Mouse (Mus musculus) forebrain, embryonic 11.5 days (tissue): Measurements from ENCODE around the gene Ap2b1. TPM values are rescaled to one million over a fixed set of nuclear protein-coding genes. Genes with fewer than 3 reads are reported as not detected.
A peak's percentile ranks its signal among the peaks of the same experiment; 100 is the strongest.

ENCODE experiments used
- ATAC-seq: fragments of 200-750 bp; cut with Nextera tagmentation; replicated peaks from 2 replicates; pipeline ENCODE4 v1.8.0; 2017; ENCODE audit warnings: moderate TSS enrichment; ENCODE audit not compliant: low FRiP score
- DNase-seq: peaks from one replicate; pipeline ENCODE4 v3.0.0-alpha.2; 2017; ENCODE audit warnings: low spot score
- H3K27ac ChIP-seq: fragments of 300-500 bp; sonication (generic); 2 replicates; pipeline ENCODE4 v1.5.1; 2014; ENCODE audit warnings: low read depth, low read length
- H3K27me3 ChIP-seq: fragments of 300-500 bp; sonication (generic); 2 replicates; pipeline ENCODE4 v1.6.1; 2014; ENCODE audit warnings: mild to moderate bottlenecking, low read length, mixed read lengths; ENCODE audit not compliant: control insufficient read depth, insufficient read depth
- H3K36me3 ChIP-seq: fragments of 300-500 bp; sonication (generic); 2 replicates; pipeline ENCODE4 v1.6.1; 2014; ENCODE audit warnings: mild to moderate bottlenecking, low read length, moderate library complexity, mixed read lengths; ENCODE audit not compliant: control insufficient read depth, insufficient read depth
- H3K4me1 ChIP-seq: fragments of 300-500 bp; sonication (generic); replicated peaks from 2 replicates; pipeline ENCODE4 v1.6.1; 2014; ENCODE audit warnings: low read length, mixed read lengths; ENCODE audit not compliant: control insufficient read depth, insufficient read depth
- H3K4me2 ChIP-seq: fragments of 300-500 bp; sonication (generic); 2 replicates; pipeline ENCODE4 v1.6.1; 2014; ENCODE audit warnings: low read depth, mild to moderate bottlenecking, low read length, moderate library complexity, mixed read lengths; ENCODE audit not compliant: severe bottlenecking
- H3K4me3 ChIP-seq: fragments of 300-500 bp; sonication (generic); 2 replicates; pipeline ENCODE4 v1.5.1; 2014; ENCODE audit warnings: low read depth, low read length
- H3K9ac ChIP-seq: fragments of 300-500 bp; sonication (generic); 2 replicates; pipeline ENCODE4 v1.6.1; 2014; ENCODE audit warnings: low read length
- H3K9me3 ChIP-seq: fragments of 300-500 bp; sonication (generic); 2 replicates; pipeline ENCODE4 v1.6.1; 2016; ENCODE audit warnings: low read length, mixed read lengths; ENCODE audit not compliant: control insufficient read depth
- WGBS: fragments of 180-500 bp; shearing (Covaris S2); extraction: QIAGEN DNeasy Blood & Tissue Kit; methylation state at CpG from one replicate; pipeline ENCODE4 v1.1.7; 2014; 5-methylcytosine and 5-hydroxymethylcytosine counted together
- polyA plus RNA-seq: library from polyadenylated mRNA; unstranded; fragments of >200 nt; fragmentation: Nextera tagmentation; extraction: Ambion mirVana; gene quantifications from 2 replicates; pipeline ENCODE4 v1.2.1, GENCODE M21; 2014

Ap2b1 gene
- polyA plus RNA-seq, 1 experiment from 2014 or later, result 108 TPM

DNA sequence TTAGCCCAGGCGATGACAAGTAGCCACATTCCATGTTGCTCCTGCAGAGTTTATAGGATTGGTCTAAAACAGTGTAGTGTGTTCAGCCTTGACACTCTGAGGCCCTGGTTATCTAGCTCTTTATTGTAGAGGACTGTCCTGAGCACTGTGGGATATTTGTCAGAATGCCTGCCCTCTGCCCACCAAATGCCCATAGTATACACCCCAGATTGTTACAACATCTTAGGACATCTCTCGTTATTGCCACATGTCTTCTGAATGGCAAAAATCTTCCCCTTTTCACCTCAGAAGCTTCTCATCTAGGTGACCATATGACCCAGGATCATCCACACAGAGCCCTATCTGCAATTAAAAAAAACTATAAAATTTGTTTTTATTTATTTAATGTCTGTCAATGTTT is 133.7 kb downstream of the Ap2b1 start:
- DNase-seq, result no peak
- no peaks in the 10 kb centered on the region for H3K4me1 ChIP-seq
- H3K9me3 ChIP-seq, result no peaks in the 10 kb centered on the region
- 74% methylated on average over 2 of the region's 2 CpGs for WGBS
- H3K4me2 ChIP-seq, result no peak overlapping the region
- no peak for ATAC-seq
- H3K27ac ChIP-seq, result no peak overlapping the region
- H3K27me3 ChIP-seq, result no peaks in the 10 kb centered on the region
- H3K9ac ChIP-seq, result no peak overlapping the region
- no peak overlapping the region for H3K4me3 ChIP-seq
- H3K36me3 ChIP-seq, result no peaks in the 10 kb centered on the region

DNA sequence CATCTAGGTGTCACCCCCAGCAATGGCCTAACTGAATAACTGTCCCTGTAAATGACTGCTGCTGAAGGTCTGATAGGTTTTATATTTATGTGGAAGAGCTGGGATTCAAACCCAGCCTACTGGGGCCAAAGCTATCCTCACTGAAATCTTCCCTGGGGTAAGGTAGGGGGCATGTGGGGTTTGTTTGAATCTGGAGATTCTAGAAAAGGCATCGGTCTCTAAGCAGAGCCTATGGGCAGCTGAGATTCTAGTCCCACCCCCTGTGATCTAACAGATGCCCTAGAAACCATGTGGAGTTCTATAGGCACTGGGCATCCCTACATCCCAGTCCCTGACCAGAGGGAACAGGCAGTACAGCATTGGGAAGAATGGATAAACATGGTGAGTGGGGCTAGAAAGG is 138.6 kb downstream of the Ap2b1 start, which contains the start of gene 1700020L24Rik:
Gene 1700020L24Rik, plus strand, starts transcription at position 301 of the 400 bp plus-strand sequence.
- Histone ChIP-seq H3K4me1 (no peaks in the 10 kb centered on the region), H3K9ac (no peak within 1 kb of the TSS), H3K9me3 (no peaks in the 10 kb centered on the region), H3K27ac (no peak within 1 kb of the TSS), H3K4me3 (no peak within 1 kb of the TSS), H3K4me2 (no peak within 1 kb of the TSS), H3K36me3 (no peaks in the 10 kb centered on the region), H3K27me3 (peaks cover 14% of the 10 kb centered on the region)
- WGBS, result 93% methylated on average over 1 of the region's 1 CpGs
- DNase-seq (no peak), ATAC-seq (no peak)

- no peaks in the 10 kb centered on the region for H3K4me1 ChIP-seq
- H3K4me2 ChIP-seq, result peak overlapping the region; percentile 84
- no peak overlapping the region for H3K9ac ChIP-seq
- no peaks in the 10 kb centered on the region for H3K36me3 ChIP-seq
- H3K4me3 ChIP-seq, result peak overlapping the region; percentile 54
- 32% methylated on average over 11 of the region's 11 CpGs for WGBS
- ATAC-seq (no peak), DNase-seq (no peak)
- H3K9me3 ChIP-seq, result no peaks in the 10 kb centered on the region
- H3K27me3 ChIP-seq, result peaks cover 35% of the 10 kb centered on the region
- H3K27ac ChIP-seq, result no peak overlapping the region
Measured at GRCm38 (mm10) chr11:83439426-83440060, 140.7 kb downstream of the Ap2b1 start.

GRCm38 (mm10) chr11:83440081-83441064 is 141.5 kb downstream of the Ap2b1 start:
- Histone ChIP-seq H3K4me3 (peak overlapping the region; percentile 54), H3K4me2 (peak overlapping the region; percentile 84), H3K4me1 (no peaks in the 10 kb centered on the region; the same call in 1 of the 2 replicates), H3K27me3 (peaks cover 43% of the 10 kb centered on the region), H3K9ac (peak overlapping the region; percentile 59), H3K36me3 (no peaks in the 10 kb centered on the region), H3K9me3 (no peaks in the 10 kb centered on the region), H3K27ac (no peak overlapping the region)
- ATAC-seq, result peak; percentile 92
- WGBS, result under 1% methylated on average over 64 of the region's 75 CpGs
- peak; percentile 94 for DNase-seq

GRCm38 (mm10) chr11:83441235-83441634 is 142.4 kb downstream of the Ap2b1 start:
- no peak for DNase-seq
- H3K36me3 ChIP-seq, result no peaks in the 10 kb centered on the region
- peaks cover 45% of the 10 kb centered on the region for H3K27me3 ChIP-seq
- H3K4me2 ChIP-seq, result no peak overlapping the region
- no peak overlapping the region for H3K4me3 ChIP-seq
- ATAC-seq, result no peak
- no peaks in the 10 kb centered on the region; the same call in 1 of the 2 replicates for H3K4me1 ChIP-seq
- no peaks in the 10 kb centered on the region for H3K9me3 ChIP-seq
- no peak overlapping the region for H3K9ac ChIP-seq
- H3K27ac ChIP-seq, result no peak overlapping the region
- WGBS, result 38% methylated on average over 7 of the region's 7 CpGs

GRCm38 (mm10) chr11:83442596-83443267 is 143.9 kb downstream of the Ap2b1 start:
- peak overlapping the region; percentile 11; the same call in 1 of the 2 replicates for H3K4me3 ChIP-seq
- H3K36me3 ChIP-seq, result no peaks in the 10 kb centered on the region
- no peak overlapping the region for H3K27ac ChIP-seq
- H3K4me2 ChIP-seq, result peak overlapping the region; percentile 44
- peaks cover 45% of the 10 kb centered on the region for H3K27me3 ChIP-seq
- H3K9ac ChIP-seq, result no peak overlapping the region
- peak; percentile 79 for DNase-seq
- H3K9me3 ChIP-seq, result no peaks in the 10 kb centered on the region
- 12% methylated on average over 29 of the region's 29 CpGs for WGBS
- ATAC-seq, result 0 out of 2 replicates have a peak, but pooled peaks have one; percentile 39
- no peaks in the 10 kb centered on the region; the same call in 1 of the 2 replicates for H3K4me1 ChIP-seq

DNA sequence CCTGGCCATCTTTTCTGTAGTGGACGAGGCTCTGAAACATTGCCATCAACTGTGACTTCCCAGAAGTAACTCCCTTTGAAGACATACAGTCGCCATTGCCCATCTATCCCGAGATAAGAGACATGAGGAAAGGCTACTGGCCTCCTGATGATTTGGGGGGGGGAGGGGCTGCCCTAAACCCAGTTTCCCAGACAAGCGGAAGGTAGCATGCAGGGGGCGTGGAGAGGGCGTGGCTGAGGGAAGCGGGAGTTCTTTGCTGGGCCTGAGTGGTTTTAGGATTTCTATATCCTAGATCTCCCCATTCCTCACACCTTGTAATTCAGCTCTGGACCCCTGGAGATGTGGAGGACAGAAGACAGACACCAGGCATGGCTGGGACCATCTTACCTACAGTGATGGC is 145.0 kb downstream of the Ap2b1 start:
- no peaks in the 10 kb centered on the region for H3K9me3 ChIP-seq
- H3K9ac ChIP-seq, result no peak overlapping the region
- no peaks in the 10 kb centered on the region for H3K36me3 ChIP-seq
- H3K27me3 ChIP-seq, result peaks cover 45% of the 10 kb centered on the region
- no peak overlapping the region for H3K4me3 ChIP-seq
- ATAC-seq (no peak), DNase-seq (no peak)
- no peak overlapping the region for H3K4me2 ChIP-seq
- 9% methylated on average over 7 of the region's 7 CpGs for WGBS
- peaks cover 2% of the 10 kb centered on the region; the same call in 1 of the 2 replicates for H3K4me1 ChIP-seq
- no peak overlapping the region for H3K27ac ChIP-seq

GRCm38 (mm10) chr11:83445001-83445400 is 146.2 kb downstream of the Ap2b1 start:
- H3K4me1 ChIP-seq, result peaks cover 2% of the 10 kb centered on the region; the same call in 1 of the 2 replicates
- peaks cover 45% of the 10 kb centered on the region for H3K27me3 ChIP-seq
- no peak overlapping the region; the same call in 1 of the 2 replicates for H3K4me3 ChIP-seq
- no peaks in the 10 kb centered on the region for H3K36me3 ChIP-seq
- WGBS, result 32% methylated on average over 19 of the region's 19 CpGs
- no peaks in the 10 kb centered on the region for H3K9me3 ChIP-seq
- no peak overlapping the region for H3K9ac ChIP-seq
- H3K27ac ChIP-seq, result no peak overlapping the region
- ATAC-seq, result no peak
- DNase-seq, result no peak
- H3K4me2 ChIP-seq, result no peak overlapping the region
